Mouse (Mus musculus) E14TG2a.4 (cell line): ENCODE results near the gene H2-M5.

Experiments used
- CTCF ChIP-seq: conservative IDR thresholded peaks from 2 replicates; pipeline ENCODE4 v1.5.1; 2014; ENCODE audit warnings: low read length
- POU5F1 ChIP-seq: IDR thresholded peaks from 2 replicates; pipeline ENCODE4 v1.6.1; 2014; ENCODE audit warnings: low read length, borderline replicate concordance

- TF ChIP-seq CTCF (no peak), POU5F1 (no peak)
Observed at GRCm38 (mm10) chr17:37008161-37008560, 18.8 kb upstream of the H2-M5 start.
